Mouse (Mus musculus) midbrain, postnatal 0 days (tissue): ENCODE measurements around the gene Dop1b. TPM values are rescaled to one million over a fixed set of nuclear protein-coding genes. Genes with fewer than 3 reads are reported as not detected.
A peak's percentile ranks its signal among the peaks of the same experiment; 100 is the strongest.

ENCODE experiments used
- ATAC-seq: fragments of 200-750 bp; cut with Nextera tagmentation; 2 replicates; pipeline ENCODE4 v1.8.0; 2017; ENCODE audit warnings: moderate number of reproducible peaks, mild to moderate bottlenecking, moderate TSS enrichment, moderate library complexity; ENCODE audit not compliant: low FRiP score
- DNase-seq: peaks from one replicate; pipeline ENCODE4 v3.0.0-alpha.2; 2015; ENCODE audit warnings: low spot score
- H3K27ac ChIP-seq: fragments of 300-500 bp; sonication (generic); 2 replicates; pipeline ENCODE4 v1.5.1; 2014; ENCODE audit warnings: low read depth, mild to moderate bottlenecking, low read length, mixed read lengths
- H3K27me3 ChIP-seq: fragments of 300-500 bp; sonication (generic); 2 replicates; pipeline ENCODE4 v1.6.1; 2014; ENCODE audit warnings: low read length, control low read depth, mixed read lengths; ENCODE audit not compliant: insufficient read depth
- H3K36me3 ChIP-seq: fragments of 300-500 bp; sonication (generic); 2 replicates; pipeline ENCODE4 v1.6.1; 2014; ENCODE audit warnings: low read length, control low read depth, mixed read lengths; ENCODE audit not compliant: insufficient read depth
- H3K4me1 ChIP-seq: fragments of 300-500 bp; sonication (generic); 2 replicates; pipeline ENCODE4 v1.6.1; 2014; ENCODE audit warnings: mild to moderate bottlenecking, control low read depth, antibody characterized with exemption, low read length, mixed read lengths; ENCODE audit not compliant: insufficient read depth
- H3K4me2 ChIP-seq: fragments of 300-500 bp; sonication (generic); 2 replicates; pipeline ENCODE4 v1.6.1; 2014; ENCODE audit warnings: low read depth, mild to moderate bottlenecking, low read length, mixed read lengths; ENCODE audit not compliant: poor library complexity, severe bottlenecking
- H3K4me3 ChIP-seq: fragments of 300-500 bp; sonication (generic); 2 replicates; pipeline ENCODE4 v1.5.1; 2014; ENCODE audit warnings: low read depth, mild to moderate bottlenecking, low read length, moderate library complexity
- H3K9ac ChIP-seq: fragments of 300-500 bp; sonication (generic); replicated peaks from 2 replicates; pipeline ENCODE4 v1.6.1; 2014; ENCODE audit warnings: mild to moderate bottlenecking, low read length, moderate library complexity, mixed read lengths; ENCODE audit not compliant: poor library complexity, severe bottlenecking
- H3K9me3 ChIP-seq: fragments of 300-500 bp; sonication (generic); 2 replicates; pipeline ENCODE4 v1.6.1; 2016; ENCODE audit warnings: low read length, control low read depth
- CTCF ChIP-seq: IDR thresholded peaks from 2 replicates; pipeline ENCODE4 v1.5.1; 2016; ENCODE audit warnings: antibody characterized with exemption, mild to moderate bottlenecking
- WGBS: fragments of 180-500 bp; shearing (Covaris S2); extraction: QIAGEN DNeasy Blood & Tissue Kit; methylation state at CpG from one replicate; pipeline ENCODE4 v1.1.7; 2014; 5-methylcytosine and 5-hydroxymethylcytosine counted together
- polyA plus RNA-seq: library from polyadenylated mRNA; unstranded; fragments of >200 nt; fragmentation: Nextera tagmentation; extraction: Ambion mirVana; gene quantifications from 2 replicates; pipeline ENCODE4 v1.2.1, GENCODE M21; 2015
- total RNA-seq: library from RNA; depleted of rRNA; stranded (reverse); fragments of >200 nt; gene quantifications from 2 replicates; pipeline ENCODE4 v1.2.3, GENCODE M21; 2014

Gene Dop1b
- total and polyA plus RNA-seq, 2 experiments from 2014 or later, result 27.8 to 102 TPM

- H3K4me3 ChIP-seq, result no peak overlapping the region
- H3K27ac ChIP-seq, result no peak overlapping the region
- no peak for DNase-seq
- ATAC-seq, result no peak
- 76% methylated on average over 9 of the region's 9 CpGs for WGBS
- no peak overlapping the region for H3K9ac ChIP-seq
- no peaks in the 10 kb centered on the region for H3K9me3 ChIP-seq
- peaks cover 29% of the 10 kb centered on the region for H3K36me3 ChIP-seq
- no peak overlapping the region for H3K4me2 ChIP-seq
- H3K4me1 ChIP-seq, result no peaks in the 10 kb centered on the region
- H3K27me3 ChIP-seq, result no peaks in the 10 kb centered on the region
- no peak for TF ChIP-seq CTCF
Measured at GRCm38 (mm10) chr16:93728676-93729075, 17.0 kb downstream of the Dop1b start.

GRCm38 (mm10) chr16:93729801-93730721 is 18.4 kb downstream of the Dop1b start:
- Histone ChIP-seq H3K9me3 (no peaks in the 10 kb centered on the region), H3K4me3 (no peak overlapping the region), H3K4me1 (no peaks in the 10 kb centered on the region), H3K27ac (no peak overlapping the region), H3K27me3 (no peaks in the 10 kb centered on the region), H3K36me3 (peaks cover 32% of the 10 kb centered on the region), H3K4me2 (no peak overlapping the region), H3K9ac (no peak overlapping the region)
- WGBS, result 74% methylated on average over 23 of the region's 23 CpGs
- TF ChIP-seq CTCF, result no peak
- ATAC-seq (peak; percentile 68), DNase-seq (peak; percentile 53)

GRCm38 (mm10) chr16:93731310-93731709 is 19.6 kb downstream of the Dop1b start:
- Histone ChIP-seq H3K9ac (no peak overlapping the region), H3K4me3 (no peak overlapping the region), H3K27me3 (no peaks in the 10 kb centered on the region), H3K27ac (no peak overlapping the region), H3K9me3 (no peaks in the 10 kb centered on the region), H3K4me2 (no peak overlapping the region), H3K36me3 (peaks cover 26% of the 10 kb centered on the region), H3K4me1 (no peaks in the 10 kb centered on the region)
- TF ChIP-seq CTCF, result no peak
- DNase-seq, result no peak
- ATAC-seq, result no peak
- 92% methylated on average over 8 of the region's 8 CpGs for WGBS

GRCm38 (mm10) chr16:93732875-93733569 is 21.3 kb downstream of the Dop1b start:
- ATAC-seq, result no peak
- H3K36me3 ChIP-seq, result peaks cover 26% of the 10 kb centered on the region
- H3K27ac ChIP-seq, result no peak overlapping the region
- DNase-seq, result no peak
- H3K9me3 ChIP-seq, result no peaks in the 10 kb centered on the region
- H3K4me1 ChIP-seq, result no peaks in the 10 kb centered on the region
- H3K27me3 ChIP-seq, result no peaks in the 10 kb centered on the region
- H3K9ac ChIP-seq, result no peak overlapping the region
- no peak overlapping the region for H3K4me3 ChIP-seq
- H3K4me2 ChIP-seq, result no peak overlapping the region
- WGBS, result 85% methylated on average over 18 of the region's 18 CpGs
- no peak for TF ChIP-seq CTCF

GRCm38 (mm10) chr16:93739251-93739650 is 27.5 kb downstream of the Dop1b start:
- H3K4me2 ChIP-seq, result no peak overlapping the region
- no peak for DNase-seq
- H3K4me3 ChIP-seq, result no peak overlapping the region
- TF ChIP-seq CTCF, result no peak
- no peak overlapping the region for H3K9ac ChIP-seq
- no peaks in the 10 kb centered on the region for H3K4me1 ChIP-seq
- no peak overlapping the region for H3K27ac ChIP-seq
- no peaks in the 10 kb centered on the region for H3K9me3 ChIP-seq
- H3K27me3 ChIP-seq, result no peaks in the 10 kb centered on the region
- 94% methylated on average over 11 of the region's 11 CpGs for WGBS
- peaks cover 48% of the 10 kb centered on the region for H3K36me3 ChIP-seq
- ATAC-seq, result no peak

GRCm38 (mm10) chr16:93742903-93743302 is 31.2 kb downstream of the Dop1b start:
- WGBS, result 68% methylated on average over 1 of the region's 1 CpGs
- peaks cover 49% of the 10 kb centered on the region for H3K36me3 ChIP-seq

More at GRCm38 (mm10) chr16:93742903-93743302, 31.2 kb downstream of the Dop1b start:
- Histone ChIP-seq H3K27me3 (no peaks in the 10 kb centered on the region), H3K4me1 (no peaks in the 10 kb centered on the region), H3K4me2 (no peak overlapping the region), H3K9ac (no peak overlapping the region), H3K9me3 (no peaks in the 10 kb centered on the region), H3K27ac (no peak overlapping the region), H3K4me3 (no peak overlapping the region)
- TF ChIP-seq CTCF, result no peak
- DNase-seq, result no peak
- no peak for ATAC-seq
